8 mouse cellular contexts compared by ENCODE assay signal in genomic region chr11:115628465-115629101, GRCm38 (mm10). TPM values are rescaled to one million over a fixed set of nuclear protein-coding genes. Genes with fewer than 3 reads are reported as not detected.
DNase-seq lines count a peak whose midpoint lies in the region; ATAC-seq and TF ChIP-seq lines count a peak whose summit lies in the region.

No protein-coding gene starts in this region.

- H3K27ac ChIP-seq in limb, embryonic 12.5 days = 0 out of 2 replicates have a peak overlapping the region, but pooled peaks have one; percentile 23
- H3K27ac ChIP-seq in stomach, embryonic 15.5 days = no peak overlapping the region; the same call in 1 of the 2 replicates
- H3K27ac ChIP-seq in thymus, adult 2 months (ENCODE audit: control insufficient read depth, insufficient read depth, low read length) = no peak overlapping the region

- no peaks in the 10 kb centered on the region for H3K27me3 ChIP-seq in megakaryocyte, embryonic 14.5 days (replicated peaks)
- H3K27me3 ChIP-seq in erythroblast, embryonic 14.5 days (ENCODE audit: control insufficient read depth) = no peaks in the 10 kb centered on the region
- H3K27me3 ChIP-seq in limb, embryonic 12.5 days = no peaks in the 10 kb centered on the region
- no peaks in the 10 kb centered on the region for H3K27me3 ChIP-seq in stomach, embryonic 15.5 days (replicated peaks)
- H3K27me3 ChIP-seq in thymus, adult 2 months (ENCODE audit: control insufficient read depth, insufficient read depth, low read length) = no peaks in the 10 kb centered on the region

- ATAC-seq in megakaryocyte, adult 5-6 weeks (ENCODE audit: poor library complexity, severe bottlenecking) = no peak
- no peak for ATAC-seq in limb, embryonic 12.5 days (ENCODE audit: insufficient number of reproducible peaks, insufficient read depth, low FRiP score, low TSS enrichment, low read depth)
- no peak for ATAC-seq in stomach, embryonic 15.5 days (ENCODE audit: insufficient read depth, low FRiP score, low read depth)
- ATAC-seq in megakaryocyte-erythroid progenitor cell, adult 5-6 weeks (replicated peaks; ENCODE audit: low FRiP score, low TSS enrichment, poor library complexity, severe bottlenecking) = no peak

- no peaks in the 10 kb centered on the region for H3K9me3 ChIP-seq in megakaryocyte, embryonic 14.5 days
- no peaks in the 10 kb centered on the region for H3K9me3 ChIP-seq in erythroblast, embryonic 14.5 days (ENCODE audit: control insufficient read depth, low read length)
- H3K9me3 ChIP-seq in limb, embryonic 12.5 days = no peaks in the 10 kb centered on the region
- no peaks in the 10 kb centered on the region for H3K9me3 ChIP-seq in stomach, embryonic 15.5 days

- TF ChIP-seq CTCF in thymus, adult 2 months (IDR thresholded peaks at IDR 0.05; ENCODE audit: borderline replicate concordance, control insufficient read depth, extremely low read depth, insufficient read depth, low read length, poor library complexity) = no peak

- no peak for TF ChIP-seq POLR2A in thymus, adult 2 months (IDR thresholded peaks at IDR 0.05; ENCODE audit: control insufficient read depth, extremely low read depth, insufficient read depth, low read length, poor library complexity)

- H3K9ac ChIP-seq in limb, embryonic 12.5 days (replicated peaks) = peak overlapping the region; percentile 48
- H3K9ac ChIP-seq in stomach, embryonic 15.5 days = no peak overlapping the region

- no peak for DNase-seq in thymus, adult 2 months
- DNase-seq in gastrocnemius, postnatal 36 days = no peak

- WGBS in limb, embryonic 12.5 days = 57% methylated on average over 13 of the region's 13 CpGs
- WGBS in stomach, embryonic 15.5 days = 45% methylated on average over 13 of the region's 13 CpGs
- WGBS in thymus, adult 2 months = 44% methylated on average over 13 of the region's 13 CpGs

- H3K36me3 ChIP-seq in megakaryocyte, embryonic 14.5 days (replicated peaks; ENCODE audit: low read length) = peaks cover 18% of the 10 kb centered on the region
- H3K36me3 ChIP-seq in erythroblast, embryonic 14.5 days (ENCODE audit: control insufficient read depth) = peaks cover 15% of the 10 kb centered on the region
- H3K36me3 ChIP-seq in limb, embryonic 12.5 days = peaks cover 7% of the 10 kb centered on the region; the same call in 1 of the 2 replicates
- H3K36me3 ChIP-seq in stomach, embryonic 15.5 days = no peaks in the 10 kb centered on the region
- no peaks in the 10 kb centered on the region for H3K36me3 ChIP-seq in thymus, adult 2 months (ENCODE audit: control insufficient read depth, insufficient read depth, low read length)

- H3K4me1 ChIP-seq in megakaryocyte, embryonic 14.5 days = peaks cover 66% of the 10 kb centered on the region
- peaks cover 37% of the 10 kb centered on the region for H3K4me1 ChIP-seq in erythroblast, embryonic 14.5 days (ENCODE audit: control insufficient read depth)
- peaks cover 8% of the 10 kb centered on the region; the same call in 1 of the 2 replicates for H3K4me1 ChIP-seq in limb, embryonic 12.5 days (replicated peaks)
- H3K4me1 ChIP-seq in stomach, embryonic 15.5 days = peaks cover 3% of the 10 kb centered on the region; the same call in 1 of the 2 replicates
- H3K4me1 ChIP-seq in thymus, adult 2 months (replicated peaks; ENCODE audit: control insufficient read depth, insufficient read depth, low read length) = peaks cover 9% of the 10 kb centered on the region

- intact Hi-C loops in gastrocnemius, postnatal 36 days (cut with DNase I) = no loop called here

- peak overlapping the region; percentile 94 for H3K4me3 ChIP-seq in megakaryocyte, embryonic 14.5 days (replicated peaks)
- peak overlapping the region; percentile 73 for H3K4me3 ChIP-seq in erythroblast, embryonic 14.5 days (replicated peaks)
- H3K4me3 ChIP-seq in limb, embryonic 12.5 days (replicated peaks) = peak overlapping the region; percentile 69
- peak overlapping the region; percentile 81 for H3K4me3 ChIP-seq in stomach, embryonic 15.5 days (replicated peaks)
- no peak overlapping the region for H3K4me3 ChIP-seq in thymus, adult 2 months (ENCODE audit: control insufficient read depth, insufficient read depth, low read length)

- H3K4me2 ChIP-seq in limb, embryonic 12.5 days = peak overlapping the region; percentile 95
- peak overlapping the region; percentile 48 for H3K4me2 ChIP-seq in stomach, embryonic 15.5 days

RNA-seq across cellular contexts. Expression of gene Slc25a19, which starts 0.5 kb away (rescaled TPM):
- polyA plus RNA-seq in megakaryocyte, embryonic 14.5 days (2012; ENCODE audit: insufficient read depth, low replicate concordance) = 10.5 and 20.5 TPM in 2 replicates
- total RNA-seq in megakaryocyte, adult 5-6 weeks (2015) = 5.7 and 8.0 TPM in 2 replicates
- 13.7 and 25.5 TPM in 2 replicates for total RNA-seq in megakaryocyte, adult 5-6 weeks (2017)
- polyA plus RNA-seq in erythroblast, embryonic 14.5 days (2012) = 0.99 and 1.3 TPM in 2 replicates
- polyA plus RNA-seq in limb, embryonic 12.5 days (2016; fragmentation: Nextera tagmentation; extraction: Ambion mirVana) = 24.1 and 34.0 TPM in 2 replicates
- polyA plus RNA-seq in stomach, embryonic 15.5 days (2015; fragmentation: Nextera tagmentation; extraction: Ambion mirVana) = 21.5 and 23.9 TPM in 2 replicates
- total RNA-seq in megakaryocyte-erythroid progenitor cell, adult 5-6 weeks (2014; fragmentation: Nextera tagmentation) = 20.5 and 32.1 TPM in 2 replicates
- 14.2 and 19.6 TPM in 2 replicates for total RNA-seq in megakaryocyte-erythroid progenitor cell, adult 5-6 weeks (2017)
- polyA plus RNA-seq in thymus, adult 2 months (2012; rRNA removed) = 98.5 and 98.6 TPM in 2 replicates
- total RNA-seq in gastrocnemius, postnatal 36 days (2021) = 10 to 100 TPM; 44.4 to 46.8 TPM

RNA-seq across cellular contexts. Expression of gene Mif4gd, which starts 15.8 kb away (rescaled TPM):
- 9.6 and 15.5 TPM in 2 replicates for polyA plus RNA-seq in megakaryocyte, embryonic 14.5 days (2012; ENCODE audit: insufficient read depth, low replicate concordance)
- 23.6 and 28.0 TPM in 2 replicates for total RNA-seq in megakaryocyte, adult 5-6 weeks (2015)
- total RNA-seq in megakaryocyte, adult 5-6 weeks (2017) = 20.2 and 24.4 TPM in 2 replicates
- 3.6 and 4.8 TPM in 2 replicates for polyA plus RNA-seq in erythroblast, embryonic 14.5 days (2012)
- polyA plus RNA-seq in limb, embryonic 12.5 days (2016; fragmentation: Nextera tagmentation; extraction: Ambion mirVana) = 18.2 and 18.6 TPM in 2 replicates
- 31.9 and 34.4 TPM in 2 replicates for polyA plus RNA-seq in stomach, embryonic 15.5 days (2015; fragmentation: Nextera tagmentation; extraction: Ambion mirVana)
- total RNA-seq in megakaryocyte-erythroid progenitor cell, adult 5-6 weeks (2014; fragmentation: Nextera tagmentation) = 54.6 and 55.4 TPM in 2 replicates
- 29.3 and 45.4 TPM in 2 replicates for total RNA-seq in megakaryocyte-erythroid progenitor cell, adult 5-6 weeks (2017)
- 188 and 215 TPM in 2 replicates for polyA plus RNA-seq in thymus, adult 2 months (2012; rRNA removed)
- total RNA-seq in gastrocnemius, postnatal 36 days (2021) = 10 to 100 TPM; 41.8 to 45.8 TPM

RNA-seq across cellular contexts. Expression of gene Gga3, which starts 24.7 kb away (rescaled TPM):
- polyA plus RNA-seq in megakaryocyte, embryonic 14.5 days (2012; ENCODE audit: insufficient read depth, low replicate concordance) = 44.0 and 58.2 TPM in 2 replicates
- total RNA-seq in megakaryocyte, adult 5-6 weeks (2015) = 30.8 and 34.0 TPM in 2 replicates
- total RNA-seq in megakaryocyte, adult 5-6 weeks (2017) = 24.0 and 34.2 TPM in 2 replicates
- 0.78 and 0.93 TPM in 2 replicates for polyA plus RNA-seq in erythroblast, embryonic 14.5 days (2012)
- 20.3 and 21.7 TPM in 2 replicates for polyA plus RNA-seq in limb, embryonic 12.5 days (2016; fragmentation: Nextera tagmentation; extraction: Ambion mirVana)
- polyA plus RNA-seq in stomach, embryonic 15.5 days (2015; fragmentation: Nextera tagmentation; extraction: Ambion mirVana) = 15.9 and 24.3 TPM in 2 replicates
- total RNA-seq in megakaryocyte-erythroid progenitor cell, adult 5-6 weeks (2014; fragmentation: Nextera tagmentation) = 53.5 and 69.9 TPM in 2 replicates
- 21.6 and 67.6 TPM in 2 replicates for total RNA-seq in megakaryocyte-erythroid progenitor cell, adult 5-6 weeks (2017)
- polyA plus RNA-seq in thymus, adult 2 months (2012; rRNA removed) = 102 and 106 TPM in 2 replicates
- total RNA-seq in gastrocnemius, postnatal 36 days (2021) = 10 to 100 TPM; 12.5 to 13.0 TPM

RNA-seq across cellular contexts. Expression of gene Mrps7, which starts 24.9 kb away (rescaled TPM):
- 13.8 and 37.9 TPM in 2 replicates for polyA plus RNA-seq in megakaryocyte, embryonic 14.5 days (2012; ENCODE audit: insufficient read depth, low replicate concordance)
- 29.0 and 30.2 TPM in 2 replicates for total RNA-seq in megakaryocyte, adult 5-6 weeks (2015)
- 11.7 and 29.8 TPM in 2 replicates for total RNA-seq in megakaryocyte, adult 5-6 weeks (2017)
- 5.1 and 6.7 TPM in 2 replicates for polyA plus RNA-seq in erythroblast, embryonic 14.5 days (2012)
- 96.0 and 106 TPM in 2 replicates for polyA plus RNA-seq in limb, embryonic 12.5 days (2016; fragmentation: Nextera tagmentation; extraction: Ambion mirVana)
- polyA plus RNA-seq in stomach, embryonic 15.5 days (2015; fragmentation: Nextera tagmentation; extraction: Ambion mirVana) = 81.7 and 92.7 TPM in 2 replicates
- total RNA-seq in megakaryocyte-erythroid progenitor cell, adult 5-6 weeks (2014; fragmentation: Nextera tagmentation) = 55.7 and 76.8 TPM in 2 replicates
- total RNA-seq in megakaryocyte-erythroid progenitor cell, adult 5-6 weeks (2017) = 40.5 and 67.1 TPM in 2 replicates
- polyA plus RNA-seq in thymus, adult 2 months (2012; rRNA removed) = 24.5 and 25.0 TPM in 2 replicates
- total RNA-seq in gastrocnemius, postnatal 36 days (2021) = 10 to 100 TPM; 66.8 to 72.4 TPM
